Mouse (Mus musculus): ENCODE measurements around the gene Cdc42ep2. TPM values are rescaled to one million over a fixed set of nuclear protein-coding genes. Genes with fewer than 3 reads are reported as not detected.

Gene Cdc42ep2
- polyA plus RNA-seq, 1 experiment from 2014 or later, result 7.5 TPM

- H3K27ac ChIP-seq, result no peak overlapping the region
- no peak for ATAC-seq
- H3K27me3 ChIP-seq, result no peaks in the 10 kb centered on the region
- H3K4me3 ChIP-seq (replicated peaks), result no peak overlapping the region
- H3K4me2 ChIP-seq (replicated peaks), result no peak overlapping the region
- peaks cover 20% of the 10 kb centered on the region for H3K36me3 ChIP-seq
- no peak overlapping the region for H3K9ac ChIP-seq (replicated peaks)
- peaks cover 16% of the 10 kb centered on the region for H3K4me1 ChIP-seq (replicated peaks)
- H3K9me3 ChIP-seq, result no peaks in the 10 kb centered on the region
- WGBS, result 77% methylated on average over 5 of the region's 5 CpGs
These were observed 15.1 kb upstream of the Cdc42ep2 start for GRCm38 (mm10) chr19:5939715-5940114.

- no peak for ATAC-seq
- WGBS, result 91% methylated on average over 6 of the region's 6 CpGs
- no peak overlapping the region for H3K4me2 ChIP-seq (replicated peaks)
- H3K36me3 ChIP-seq, result peaks cover 20% of the 10 kb centered on the region
- H3K9ac ChIP-seq (replicated peaks), result no peak overlapping the region
- H3K27ac ChIP-seq, result no peak overlapping the region
- H3K9me3 ChIP-seq, result no peaks in the 10 kb centered on the region
- peaks cover 16% of the 10 kb centered on the region for H3K4me1 ChIP-seq (replicated peaks)
- no peaks in the 10 kb centered on the region for H3K27me3 ChIP-seq
- no peak overlapping the region for H3K4me3 ChIP-seq (replicated peaks)
These were observed 13.9 kb upstream of the Cdc42ep2 start for GRCm38 (mm10) chr19:5938516-5938915.

- Histone ChIP-seq H3K27ac (peak overlapping the region; percentile 48; the same call in 1 of the 2 replicates), H3K4me2 (replicated peaks) (peak overlapping the region; percentile 38), H3K27me3 (no peaks in the 10 kb centered on the region), H3K4me3 (replicated peaks) (no peak overlapping the region), H3K4me1 (replicated peaks) (peaks cover 16% of the 10 kb centered on the region), H3K9ac (replicated peaks) (0 out of 2 replicates have a peak overlapping the region, but pooled peaks have one; percentile 24), H3K36me3 (peaks cover 19% of the 10 kb centered on the region), H3K9me3 (no peaks in the 10 kb centered on the region)
- peak; percentile 58; the same call in 1 of the 2 replicates for ATAC-seq
- WGBS, result 15% methylated on average over 14 of the region's 14 CpGs
These were observed 13.3 kb upstream of the Cdc42ep2 start for GRCm38 (mm10) chr19:5937836-5938406.

- Histone ChIP-seq H3K4me2 (replicated peaks) (peak overlapping the region; percentile 38; the same call in 1 of the 2 replicates), H3K27me3 (no peaks in the 10 kb centered on the region), H3K4me3 (replicated peaks) (no peak overlapping the region), H3K36me3 (peaks cover 14% of the 10 kb centered on the region; the same call in 1 of the 2 replicates), H3K27ac (peak overlapping the region; percentile 48; the same call in 1 of the 2 replicates), H3K4me1 (replicated peaks) (peaks cover 16% of the 10 kb centered on the region), H3K9ac (replicated peaks) (no peak overlapping the region), H3K9me3 (no peaks in the 10 kb centered on the region)
- ATAC-seq, result no peak
- 65% methylated on average over 21 of the region's 21 CpGs for WGBS
These were observed 12.6 kb upstream of the Cdc42ep2 start for GRCm38 (mm10) chr19:5937095-5937835.

GRCm38 (mm10) chr19:5935691-5936090 lies 11.1 kb upstream of the Cdc42ep2 start:
- Histone ChIP-seq H3K27me3 (no peaks in the 10 kb centered on the region), H3K9me3 (no peaks in the 10 kb centered on the region), H3K36me3 (peaks cover 2% of the 10 kb centered on the region; the same call in 1 of the 2 replicates), H3K27ac (no peak overlapping the region), H3K4me2 (replicated peaks) (no peak overlapping the region), H3K4me1 (replicated peaks) (peaks cover 16% of the 10 kb centered on the region), H3K9ac (replicated peaks) (no peak overlapping the region), H3K4me3 (replicated peaks) (no peak overlapping the region)
- 89% methylated on average over 5 of the region's 5 CpGs for WGBS
- ATAC-seq, result no peak

GRCm38 (mm10) chr19:5935266-5935665 lies 10.7 kb upstream of the Cdc42ep2 start:
- H3K9me3 ChIP-seq, result no peaks in the 10 kb centered on the region
- no peak overlapping the region for H3K27ac ChIP-seq
- H3K4me2 ChIP-seq (replicated peaks), result no peak overlapping the region
- H3K4me1 ChIP-seq (replicated peaks), result peaks cover 16% of the 10 kb centered on the region
- H3K4me3 ChIP-seq (replicated peaks), result no peak overlapping the region
- no peaks in the 10 kb centered on the region; the same call in 1 of the 2 replicates for H3K36me3 ChIP-seq
- WGBS, result 78% methylated on average over 3 of the region's 3 CpGs
- H3K9ac ChIP-seq (replicated peaks), result no peak overlapping the region
- no peaks in the 10 kb centered on the region for H3K27me3 ChIP-seq
- ATAC-seq, result no peak

GRCm38 (mm10) chr19:5929634-5930596 lies 5.3 kb upstream of the Cdc42ep2 start:
- Histone ChIP-seq H3K9ac (replicated peaks) (no peak overlapping the region), H3K4me1 (replicated peaks) (peaks cover 13% of the 10 kb centered on the region), H3K4me3 (replicated peaks) (no peak overlapping the region), H3K9me3 (no peaks in the 10 kb centered on the region), H3K27me3 (peaks cover 14% of the 10 kb centered on the region), H3K36me3 (no peaks in the 10 kb centered on the region), H3K27ac (no peak overlapping the region), H3K4me2 (replicated peaks) (no peak overlapping the region)
- no peak for ATAC-seq
- 79% methylated on average over 14 of the region's 14 CpGs for WGBS

- ATAC-seq, result no peak
These were observed 3.9 kb upstream of the Cdc42ep2 start for GRCm38 (mm10) chr19:5928546-5928945.

GRCm38 (mm10) chr19:5928104-5928503 lies 3.5 kb upstream of the Cdc42ep2 start:
- Histone ChIP-seq H3K36me3 (no peaks in the 10 kb centered on the region), H3K4me1 (replicated peaks) (peaks cover 18% of the 10 kb centered on the region), H3K27ac (no peak overlapping the region), H3K27me3 (peaks cover 14% of the 10 kb centered on the region), H3K4me2 (replicated peaks) (no peak overlapping the region), H3K9ac (replicated peaks) (no peak overlapping the region), H3K9me3 (no peaks in the 10 kb centered on the region), H3K4me3 (replicated peaks) (no peak overlapping the region)
- ATAC-seq, result no peak
- 82% methylated on average over 6 of the region's 6 CpGs for WGBS

More at GRCm38 (mm10) chr19:5928546-5928945, 3.9 kb upstream of the Cdc42ep2 start:
- Histone ChIP-seq H3K4me3 (replicated peaks) (no peak overlapping the region), H3K27ac (no peak overlapping the region), H3K9me3 (no peaks in the 10 kb centered on the region), H3K4me2 (replicated peaks) (no peak overlapping the region), H3K4me1 (replicated peaks) (peaks cover 18% of the 10 kb centered on the region), H3K27me3 (peaks cover 14% of the 10 kb centered on the region), H3K36me3 (no peaks in the 10 kb centered on the region), H3K9ac (replicated peaks) (no peak overlapping the region)
- 85% methylated on average over 3 of the region's 3 CpGs for WGBS

GRCm38 (mm10) chr19:5927532-5927931 lies 2.9 kb upstream of the Cdc42ep2 start:
- no peaks in the 10 kb centered on the region for H3K36me3 ChIP-seq
- no peaks in the 10 kb centered on the region for H3K9me3 ChIP-seq
- H3K27ac ChIP-seq, result no peak overlapping the region
- no peak overlapping the region for H3K4me2 ChIP-seq (replicated peaks)
- ATAC-seq, result no peak
- no peak overlapping the region for H3K4me3 ChIP-seq (replicated peaks)
- 80% methylated on average over 8 of the region's 8 CpGs for WGBS
- H3K27me3 ChIP-seq, result peaks cover 14% of the 10 kb centered on the region
- peaks cover 18% of the 10 kb centered on the region for H3K4me1 ChIP-seq (replicated peaks)
- H3K9ac ChIP-seq (replicated peaks), result no peak overlapping the region

GRCm38 (mm10) chr19:5927026-5927425 lies 2.4 kb upstream of the Cdc42ep2 start:
- 78% methylated on average over 11 of the region's 11 CpGs for WGBS
- no peak overlapping the region for H3K27ac ChIP-seq
- peaks cover 14% of the 10 kb centered on the region for H3K27me3 ChIP-seq
- peaks cover 19% of the 10 kb centered on the region for H3K4me1 ChIP-seq (replicated peaks)
- H3K9me3 ChIP-seq, result no peaks in the 10 kb centered on the region
- H3K4me3 ChIP-seq (replicated peaks), result no peak overlapping the region
- no peak overlapping the region for H3K4me2 ChIP-seq (replicated peaks)
- no peak for ATAC-seq
- H3K9ac ChIP-seq (replicated peaks), result no peak overlapping the region
- H3K36me3 ChIP-seq, result no peaks in the 10 kb centered on the region
